Mouse (Mus musculus): ENCODE data around the gene Ms4a15. TPM values are rescaled to one million over a fixed set of nuclear protein-coding genes. Genes with fewer than 3 reads are reported as not detected.
A peak's percentile ranks its signal among the peaks of the same experiment; 100 is the strongest.

The Ms4a15 gene
- not detected for total RNA-seq (2021)
- long read RNA-seq, experiment 1: 0 reads
- long read RNA-seq, experiment 2: 0 reads

GRCm38 (mm10) chr19:10993150-10993549 lies at the start of gene Ms4a15:
Gene Ms4a15 (minus strand): TSS chr19:10993250.
- DNase-seq: no peak
- intact Hi-C loops (cut with DNase I; ENCODE audit: low total_unique reads): no loop called here

- no peak for DNase-seq
- intact Hi-C loops (cut with DNase I; ENCODE audit: low total_unique reads): no loop called here
Measured at GRCm38 (mm10) chr19:11037570-11037969, 44.5 kb upstream of the Ms4a15 start.

- no peak for DNase-seq
- intact Hi-C loops (cut with DNase I; ENCODE audit: low total_unique reads): no loop called here
Measured at GRCm38 (mm10) chr19:11022382-11022781, 29.3 kb upstream of the Ms4a15 start.

GRCm38 (mm10) chr19:11017891-11018290 lies 24.8 kb upstream of the Ms4a15 start, which contains the start of gene Ms4a18:
Gene Ms4a18 (minus strand): TSS chr19:11018031.
- no peak for DNase-seq
- intact Hi-C loops (cut with DNase I; ENCODE audit: low total_unique reads): no loop called here

- intact Hi-C loops (cut with DNase I; ENCODE audit: low total_unique reads): no loop called here
- peak; percentile 13 for DNase-seq
Measured at GRCm38 (mm10) chr19:11017251-11017650, 24.2 kb upstream of the Ms4a15 start.

GRCm38 (mm10) chr19:11015998-11016397 lies 22.9 kb upstream of the Ms4a15 start:
- intact Hi-C loops (cut with DNase I; ENCODE audit: low total_unique reads): no loop called here
- DNase-seq: no peak

- intact Hi-C loops (cut with DNase I; ENCODE audit: low total_unique reads): no loop called here
- no peak for DNase-seq
Measured at GRCm38 (mm10) chr19:11015468-11015867, 22.4 kb upstream of the Ms4a15 start.

GRCm38 (mm10) chr19:10991911-10992310 lies 1.1 kb downstream of the Ms4a15 start:
- intact Hi-C loops (cut with DNase I; ENCODE audit: low total_unique reads): no loop called here

GRCm38 (mm10) chr19:10990751-10991150 lies 2.3 kb downstream of the Ms4a15 start:
- intact Hi-C loops (cut with DNase I; ENCODE audit: low total_unique reads): no loop called here
- no peak for DNase-seq

More at GRCm38 (mm10) chr19:10991911-10992310, 1.1 kb downstream of the Ms4a15 start:
- no peak for DNase-seq

GRCm38 (mm10) chr19:10988563-10988962 lies 4.5 kb downstream of the Ms4a15 start:
- intact Hi-C loops (cut with DNase I; ENCODE audit: low total_unique reads): no loop called here
- no peak for DNase-seq

- intact Hi-C loops (cut with DNase I; ENCODE audit: low total_unique reads): no loop called here
- no peak for DNase-seq
Measured at GRCm38 (mm10) chr19:10985889-10986288, 7.2 kb downstream of the Ms4a15 start.

GRCm38 (mm10) chr19:10984551-10984950 lies 8.5 kb downstream of the Ms4a15 start:
- intact Hi-C loops (cut with DNase I; ENCODE audit: low total_unique reads): no loop called here
- no peak for DNase-seq

GRCm38 (mm10) chr19:10983146-10983545 lies 9.9 kb downstream of the Ms4a15 start:
- peak; percentile 44 for DNase-seq

GRCm38 (mm10) chr19:10980210-10980609 lies 12.8 kb downstream of the Ms4a15 start:
- no peak for DNase-seq
- intact Hi-C loops (cut with DNase I; ENCODE audit: low total_unique reads): no loop called here

More at GRCm38 (mm10) chr19:10983146-10983545, 9.9 kb downstream of the Ms4a15 start:
- intact Hi-C loops (cut with DNase I; ENCODE audit: low total_unique reads): no loop called here

GRCm38 (mm10) chr19:10979184-10980168 lies 13.6 kb downstream of the Ms4a15 start:
- intact Hi-C loops (cut with DNase I; ENCODE audit: low total_unique reads): no loop called here
- peak; percentile 80 for DNase-seq

GRCm38 (mm10) chr19:10976318-10976717 lies 16.7 kb downstream of the Ms4a15 start:
- DNase-seq: no peak
- intact Hi-C loops (cut with DNase I; ENCODE audit: low total_unique reads): no loop called here

- intact Hi-C loops (cut with DNase I; ENCODE audit: low total_unique reads): no loop called here
Measured at GRCm38 (mm10) chr19:10975187-10975586, 17.9 kb downstream of the Ms4a15 start.

GRCm38 (mm10) chr19:10974238-10974865 lies 18.7 kb downstream of the Ms4a15 start, which contains the start of gene Ms4a10:
Gene Ms4a10 (minus strand): TSS chr19:10974670.
- intact Hi-C loops (cut with DNase I; ENCODE audit: low total_unique reads): no loop called here
- DNase-seq: no peak

More at GRCm38 (mm10) chr19:10975187-10975586, 17.9 kb downstream of the Ms4a15 start:
- no peak for DNase-seq

- no peak for DNase-seq
- intact Hi-C loops (cut with DNase I; ENCODE audit: low total_unique reads): no loop called here
Measured at GRCm38 (mm10) chr19:10973187-10973586, 19.9 kb downstream of the Ms4a15 start.

GRCm38 (mm10) chr19:10972660-10973059 lies 20.4 kb downstream of the Ms4a15 start:
- intact Hi-C loops (cut with DNase I; ENCODE audit: low total_unique reads): no loop called here

More at GRCm38 (mm10) chr19:10972660-10973059, 20.4 kb downstream of the Ms4a15 start:
- DNase-seq: no peak

All from gastrocnemius, postnatal 14 days (tissue).